Mouse (Mus musculus) bone marrow, adult 2 months (tissue): ENCODE results near the gene Slc30a3. TPM values are rescaled to one million over a fixed set of nuclear protein-coding genes. Genes with fewer than 3 reads are reported as not detected.
A peak's percentile ranks its signal among the peaks of the same experiment; 100 is the strongest.

Experiments
- H3K27ac ChIP-seq: fragments of 200-500 bp; 2 replicates; pipeline ENCODE4 v1.5.1; 2012; ENCODE audit warnings: low read depth, mild to moderate bottlenecking, control low read depth, inconsistent platforms, low read length; ENCODE audit not compliant: control insufficient read depth, poor library complexity, insufficient read depth
- H3K4me1 ChIP-seq: fragments of 200-500 bp; 2 replicates; pipeline ENCODE4 v1.6.1; 2011; ENCODE audit warnings: low read length; ENCODE audit not compliant: control insufficient read depth, insufficient read depth
- H3K4me3 ChIP-seq: fragments of 200-500 bp; replicated peaks from 2 replicates; pipeline ENCODE3; 2011; ENCODE audit warnings: mild to moderate bottlenecking, low read depth, low read length, control low read depth; ENCODE audit not compliant: control insufficient read depth
- CTCF ChIP-seq: fragments of 200-500 bp; IDR thresholded peaks from 2 replicates; pipeline ENCODE4 v1.5.1; 2011; ENCODE audit warnings: low read length, control low read depth; ENCODE audit not compliant: control insufficient read depth, insufficient read depth
- POLR2A ChIP-seq: fragments of 200-500 bp; IDR thresholded peaks from 2 replicates; pipeline ENCODE4 v1.6.1; 2011; ENCODE audit warnings: low read depth, mild to moderate bottlenecking, control low read depth, low read length, borderline replicate concordance; ENCODE audit not compliant: control insufficient read depth
- WGBS: fragments of 180-500 bp; shearing (Covaris S2); methylation state at CpG from one replicate; pipeline ENCODE4 v1.1.7; 2018; 5-methylcytosine and 5-hydroxymethylcytosine counted together
- polyA plus RNA-seq: library from polyadenylated mRNA; stranded (reverse); fragments of >200 nt; gene quantifications from 2 replicates; pipeline ENCODE4 v1.2.4, GENCODE M21; 2011; ENCODE audit warnings: low replicate concordance; ENCODE audit not compliant: missing spikeins, insufficient read depth, insufficient read length

The Slc30a3 gene
- polyA plus RNA-seq, 1 experiment, result not detected

- Histone ChIP-seq H3K4me1 (no peaks in the 10 kb centered on the region; the same call in 1 of the 2 replicates), H3K27ac (no peak overlapping the region), H3K4me3 (no peak overlapping the region)
- TF ChIP-seq CTCF, result no peak
- TF ChIP-seq POLR2A, result no peak
- WGBS, result 39% methylated on average over 11 of the region's 11 CpGs
Observed at GRCm38 (mm10) chr5:31095711-31096480, 12.1 kb downstream of the Slc30a3 start.

DNA sequence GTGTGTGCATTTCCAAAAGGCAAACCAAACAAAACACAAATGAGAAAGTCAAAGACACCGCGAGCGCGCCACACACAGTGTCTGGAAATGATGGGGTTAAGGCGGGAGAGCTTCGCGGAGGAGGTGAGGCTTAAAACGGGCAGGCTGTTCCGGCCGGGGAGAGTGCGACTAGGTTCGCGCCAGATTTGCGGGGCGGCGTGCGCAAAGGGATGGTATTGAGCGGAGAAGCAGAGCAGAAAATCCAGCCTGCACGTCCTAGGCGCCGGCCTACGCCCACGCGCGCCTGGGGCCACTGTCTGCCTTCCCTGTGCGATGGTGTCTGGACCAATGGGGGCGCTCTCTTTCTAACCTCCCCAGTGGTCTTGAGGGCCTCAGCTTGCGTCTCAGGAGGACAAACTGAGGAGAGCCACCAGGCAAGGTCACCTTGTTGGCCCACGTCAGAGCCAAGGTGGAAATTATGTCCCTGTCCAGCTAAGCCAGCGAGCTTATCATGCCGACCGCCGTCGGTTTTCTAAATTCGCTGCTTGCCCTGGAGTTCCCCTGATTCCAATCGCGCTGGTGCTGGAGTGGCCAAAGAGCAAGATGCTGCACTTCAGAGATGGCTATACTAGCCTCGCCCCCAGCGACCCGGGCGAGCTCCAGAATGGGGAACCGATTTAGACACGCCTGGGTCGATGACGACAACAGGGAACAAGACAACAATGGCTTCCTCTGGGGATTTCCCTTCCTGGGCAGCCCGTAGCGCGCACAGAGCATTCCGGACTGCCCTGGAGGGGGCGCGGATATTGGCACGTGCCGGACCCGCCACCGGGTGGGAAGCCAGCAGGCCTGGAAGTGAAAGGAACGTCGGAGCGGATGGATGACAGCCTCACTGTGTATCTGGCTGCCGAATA is 13.0 kb downstream of the Slc30a3 start:
- Histone ChIP-seq H3K27ac (no peak overlapping the region), H3K4me3 (peak overlapping the region; percentile 21), H3K4me1 (no peaks in the 10 kb centered on the region; the same call in 1 of the 2 replicates)
- TF ChIP-seq POLR2A, result no peak
- no peak for TF ChIP-seq CTCF
- WGBS, result 2% methylated on average over 59 of the region's 59 CpGs

GRCm38 (mm10) chr5:31094100-31094798 is 13.8 kb downstream of the Slc30a3 start:
- H3K27ac ChIP-seq, result no peak overlapping the region
- H3K4me1 ChIP-seq, result no peaks in the 10 kb centered on the region; the same call in 1 of the 2 replicates
- no peak for TF ChIP-seq CTCF
- TF ChIP-seq POLR2A, result no peak
- 5% methylated on average over 29 of the region's 29 CpGs for WGBS
- no peak overlapping the region for H3K4me3 ChIP-seq

GRCm38 (mm10) chr5:31093151-31094041 is 14.6 kb downstream of the Slc30a3 start:
- TF ChIP-seq POLR2A (no peak), CTCF (no peak)
- H3K27ac ChIP-seq, result no peak overlapping the region; the same call in 1 of the 2 replicates
- H3K4me3 ChIP-seq, result no peak overlapping the region
- H3K4me1 ChIP-seq, result no peaks in the 10 kb centered on the region; the same call in 1 of the 2 replicates
- 2% methylated on average over 52 of the region's 54 CpGs for WGBS

DNA sequence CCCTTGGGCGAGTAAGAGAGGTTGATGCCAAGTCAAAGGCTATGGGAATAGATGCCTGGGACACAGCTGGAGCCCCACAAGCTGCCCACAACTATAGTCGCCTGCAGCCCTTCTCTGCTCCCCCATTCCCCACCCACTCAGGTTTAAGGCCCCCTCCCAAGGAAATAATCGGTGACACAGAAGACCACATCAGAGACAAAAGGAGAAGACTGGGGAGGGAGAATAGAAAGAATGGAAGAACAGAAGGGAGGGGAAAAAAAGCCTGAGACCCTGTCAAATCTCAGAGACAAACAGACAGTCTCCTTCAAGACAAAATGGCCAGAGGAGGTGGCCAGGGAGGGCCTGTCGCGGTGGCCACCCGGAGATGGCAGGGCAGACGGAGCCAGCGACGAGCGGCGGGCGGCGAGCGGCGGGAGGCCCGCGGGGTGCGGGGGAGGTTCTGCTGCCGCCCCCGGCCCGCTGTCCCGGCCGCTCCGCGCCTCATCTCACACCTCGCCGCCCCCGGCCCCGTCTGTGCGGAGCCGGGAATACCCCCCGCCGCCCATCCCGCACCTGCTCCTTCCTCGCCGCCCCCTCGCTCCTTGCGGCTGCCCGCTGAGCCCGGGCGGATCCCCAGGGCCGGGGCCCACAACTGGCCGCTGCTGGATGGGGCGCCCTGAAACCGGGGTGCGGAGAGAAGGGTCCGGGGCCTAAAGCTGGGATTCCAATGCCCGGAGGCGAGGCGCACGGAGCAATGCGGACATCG is 15.6 kb downstream of the Slc30a3 start:
- H3K4me3 ChIP-seq, result no peak overlapping the region

GRCm38 (mm10) chr5:31087131-31087530 is 20.9 kb downstream of the Slc30a3 start:
- WGBS, result 69% methylated on average over 2 of the region's 2 CpGs
- Histone ChIP-seq H3K27ac (no peak overlapping the region), H3K4me3 (no peak overlapping the region), H3K4me1 (no peaks in the 10 kb centered on the region)
- no peak for TF ChIP-seq POLR2A
- no peak for TF ChIP-seq CTCF

More for the DNA sequence above, 15.6 kb downstream of the Slc30a3 start:
- 9% methylated on average over 51 of the region's 53 CpGs for WGBS
- H3K4me1 ChIP-seq, result no peaks in the 10 kb centered on the region; the same call in 1 of the 2 replicates
- no peak overlapping the region for H3K27ac ChIP-seq
- no peak for TF ChIP-seq CTCF
- TF ChIP-seq POLR2A, result no peak

DNA sequence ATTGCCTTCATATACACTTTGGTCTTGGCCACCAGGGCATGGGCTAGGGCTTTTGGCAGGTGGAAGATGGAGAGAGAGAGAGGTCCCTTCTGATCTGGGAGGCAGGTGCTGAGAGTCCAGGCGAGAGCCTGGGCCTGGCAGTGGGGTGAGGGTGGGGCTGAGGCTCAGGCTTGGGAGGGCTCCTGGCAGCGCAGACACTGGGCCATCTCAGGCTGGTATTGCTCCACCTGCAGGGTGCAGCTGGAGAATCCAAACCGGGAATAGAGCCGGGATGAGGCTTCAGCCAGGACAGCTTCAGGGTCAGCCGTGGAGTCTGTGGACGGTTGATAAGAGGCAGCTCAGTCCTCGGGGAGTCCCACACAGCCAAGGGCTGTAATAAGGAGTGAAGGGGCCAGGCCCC is 21.4 kb downstream of the Slc30a3 start:
- H3K4me3 ChIP-seq, result no peak overlapping the region
- no peaks in the 10 kb centered on the region for H3K4me1 ChIP-seq
- no peak overlapping the region for H3K27ac ChIP-seq
- no peak for TF ChIP-seq CTCF
- TF ChIP-seq POLR2A, result no peak
- 50% methylated on average over 7 of the region's 7 CpGs for WGBS
